Mouse (Mus musculus) splenic B cell, adult 2 months (primary cell): ENCODE data around the gene Pon2.
A peak's percentile ranks its signal among the peaks of the same experiment; 100 is the strongest.

Experiments
- DNase-seq: peaks from one replicate; pipeline ENCODE4 v3.0.0-alpha.2; 2011; ENCODE audit warnings: low read depth, low spot score
- H3K27me3 ChIP-seq: 2 replicates; pipeline ENCODE4 v1.6.1; 2012; ENCODE audit warnings: mild to moderate bottlenecking, low read length, moderate library complexity, mixed read lengths; ENCODE audit not compliant: control insufficient read depth, poor library complexity, insufficient read depth, severe bottlenecking
- H3K36me3 ChIP-seq: 2 replicates; pipeline ENCODE4 v1.6.1; 2012; ENCODE audit warnings: mild to moderate bottlenecking, low read length, moderate library complexity, mixed read lengths; ENCODE audit not compliant: control insufficient read depth, poor library complexity, insufficient read depth, severe bottlenecking

Pon2 gene

DNA sequence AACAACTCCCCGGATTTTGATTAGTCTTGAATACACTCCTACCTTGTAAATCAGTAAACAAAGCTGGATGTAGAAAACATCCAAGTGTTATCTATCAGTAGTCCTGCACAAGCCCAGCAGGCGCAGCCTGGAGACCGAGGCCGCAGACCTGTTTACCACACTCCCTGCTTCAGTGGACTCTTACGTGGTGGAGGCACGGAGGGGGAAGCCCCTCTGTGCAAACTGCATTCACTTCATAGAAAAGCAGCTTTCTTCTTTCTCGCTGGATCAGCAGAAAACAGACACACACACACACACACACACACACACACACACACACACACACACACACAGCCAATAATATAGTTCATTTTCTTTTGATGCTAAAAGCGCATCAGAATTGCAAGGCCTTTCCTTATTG is 33.5 kb downstream of the Pon2 start:
- DNase-seq = peak; percentile 32
- Histone ChIP-seq H3K36me3 (peaks cover 7% of the 10 kb centered on the region), H3K27me3 (no peaks in the 10 kb centered on the region)

DNA sequence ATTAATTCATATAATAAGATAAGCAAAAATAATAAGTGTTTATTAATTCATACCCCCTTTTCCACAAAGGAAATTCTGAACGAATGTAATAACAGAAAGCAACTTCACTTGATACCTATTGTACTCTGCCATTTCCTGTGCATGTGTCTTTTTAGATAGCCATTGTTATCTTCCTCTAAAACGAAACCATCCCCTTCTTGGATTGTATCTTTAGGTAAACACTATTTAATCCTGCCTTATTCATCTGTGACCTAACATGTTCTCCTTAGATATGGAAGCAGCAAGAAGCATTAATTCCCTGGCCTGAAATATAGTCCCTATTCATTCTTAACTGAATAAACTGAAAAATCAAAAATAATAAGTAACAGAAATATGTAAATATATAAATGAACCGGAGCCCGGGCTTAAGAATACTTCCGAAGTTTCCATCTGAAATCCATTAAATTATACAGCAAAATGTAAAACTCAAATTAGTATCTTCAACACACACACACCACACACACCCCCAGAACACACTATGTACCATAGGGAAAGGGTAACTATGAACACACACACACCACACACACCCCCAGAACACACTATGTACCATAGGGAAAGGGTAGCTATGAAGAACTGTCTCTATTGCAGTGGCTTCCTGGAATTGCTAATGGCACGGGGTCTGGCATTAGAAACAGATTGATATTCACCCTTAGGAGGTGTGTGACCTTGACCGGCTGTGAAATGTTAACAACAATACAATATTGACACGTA is 34.8 kb downstream of the Pon2 start:
- Histone ChIP-seq H3K27me3 (no peaks in the 10 kb centered on the region), H3K36me3 (peaks cover 5% of the 10 kb centered on the region)
- DNase-seq = no peak

DNA sequence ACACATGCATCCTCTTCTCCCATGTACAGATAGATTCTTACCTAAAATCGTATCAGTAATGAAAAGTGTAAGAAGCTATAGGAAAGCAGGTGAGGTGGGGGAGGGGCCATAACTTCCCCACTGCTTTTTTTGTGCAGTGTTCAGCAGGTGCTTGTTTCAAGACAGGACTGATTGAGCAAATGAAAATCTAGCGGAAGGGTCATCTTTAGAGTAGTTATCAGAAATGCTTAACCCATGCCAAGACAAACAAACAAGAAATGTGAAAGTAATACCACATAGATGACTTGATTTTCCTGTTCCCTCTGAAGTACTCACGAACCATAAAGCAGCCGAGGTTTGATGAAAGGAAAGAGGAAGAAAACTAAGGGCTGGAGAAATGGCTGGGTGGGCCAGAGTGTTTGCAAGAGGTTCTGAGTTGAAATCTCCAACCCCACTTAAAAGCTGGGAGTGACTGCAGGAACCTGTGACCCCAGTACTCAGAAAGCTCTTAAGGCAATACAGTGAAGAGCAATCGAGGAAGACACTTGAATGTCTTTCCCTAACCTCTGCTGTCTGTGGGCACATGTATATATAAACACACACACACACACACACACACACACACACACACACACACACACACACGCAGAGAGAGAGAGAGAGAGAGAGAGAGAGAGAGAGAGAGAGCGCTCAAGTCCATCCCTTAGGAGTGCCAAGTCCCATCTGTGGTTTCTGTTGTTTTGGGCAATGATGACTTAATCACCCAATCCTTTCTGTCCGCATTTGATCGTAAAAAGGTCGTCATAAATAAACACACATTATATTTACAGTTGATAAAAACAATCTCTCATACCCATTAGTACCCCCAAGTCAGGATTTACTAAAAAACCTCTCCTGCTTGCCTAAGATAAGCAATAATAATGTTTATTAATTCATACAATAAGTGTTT is 35.7 kb downstream of the Pon2 start:
- H3K27me3 ChIP-seq = no peaks in the 10 kb centered on the region
- DNase-seq = no peak
- peaks cover 5% of the 10 kb centered on the region for H3K36me3 ChIP-seq

DNA sequence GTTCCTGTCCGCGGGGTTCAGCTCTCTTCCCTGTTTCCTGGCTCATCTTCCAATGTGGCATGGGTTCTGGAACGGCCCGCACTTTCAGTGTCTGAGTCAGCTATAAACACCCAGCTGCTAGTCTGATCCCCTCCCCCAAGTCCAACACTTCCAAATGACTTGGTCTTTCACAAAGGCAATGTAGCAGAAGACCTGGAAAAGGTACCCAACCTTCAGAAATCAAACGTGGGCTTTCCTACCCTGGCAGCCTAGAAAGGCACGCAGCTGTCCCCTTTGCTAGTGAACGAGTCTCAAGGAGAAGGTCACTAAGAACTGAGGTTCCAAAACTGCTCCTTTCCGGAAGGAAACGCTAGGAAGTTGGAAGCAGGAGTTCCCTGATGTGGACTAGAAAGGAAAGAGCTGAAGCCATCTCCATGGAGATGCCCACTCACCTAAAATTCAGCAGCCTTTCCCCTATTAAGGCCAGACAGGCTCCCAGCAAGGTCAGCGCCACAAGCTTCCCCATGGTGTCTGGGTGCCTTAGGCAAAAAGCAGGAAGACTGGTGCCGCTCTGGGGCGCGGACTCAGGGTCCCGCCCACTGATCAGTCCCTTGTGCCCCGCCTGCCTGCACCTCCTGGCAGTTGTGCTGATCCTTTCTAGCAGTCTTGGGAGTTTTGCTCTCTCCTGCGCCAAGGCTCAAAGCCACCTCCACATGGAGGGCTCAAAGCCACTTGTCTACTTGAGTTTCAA is 42.4 kb downstream of the Pon2 start, which contains the start of gene Pon3:
Gene Pon3, minus strand, starts transcription at position 565 of the 730 bp plus-strand sequence.
- peak; percentile 28 for DNase-seq
- no peaks in the 10 kb centered on the region for H3K27me3 ChIP-seq

DNA sequence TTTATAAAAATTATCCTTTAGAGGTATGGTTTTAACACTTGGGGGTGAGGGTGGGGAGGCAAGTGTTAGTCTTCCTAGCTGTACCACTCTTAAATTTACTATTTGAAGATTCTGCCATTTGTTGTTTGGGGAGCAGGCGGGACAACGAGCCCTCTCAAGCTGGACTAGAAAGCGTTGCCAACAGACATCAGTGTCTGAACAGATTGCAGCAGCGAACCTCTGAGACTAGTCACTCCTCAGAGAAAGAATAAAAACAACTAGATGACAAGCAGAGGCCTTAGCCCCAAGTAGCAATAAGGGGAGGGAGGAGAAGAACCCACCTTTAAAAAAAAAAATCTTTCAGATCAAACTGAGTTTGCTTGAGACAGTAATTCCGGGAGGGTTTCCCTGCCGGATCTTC is 43.0 kb downstream of the Pon2 start:
- no peak for DNase-seq
- Histone ChIP-seq H3K27me3 (no peaks in the 10 kb centered on the region), H3K36me3 (no peaks in the 10 kb centered on the region)

More for the DNA sequence above, 42.4 kb downstream of the Pon2 start, which contains the start of gene Pon3:
- no peaks in the 10 kb centered on the region for H3K36me3 ChIP-seq

DNA sequence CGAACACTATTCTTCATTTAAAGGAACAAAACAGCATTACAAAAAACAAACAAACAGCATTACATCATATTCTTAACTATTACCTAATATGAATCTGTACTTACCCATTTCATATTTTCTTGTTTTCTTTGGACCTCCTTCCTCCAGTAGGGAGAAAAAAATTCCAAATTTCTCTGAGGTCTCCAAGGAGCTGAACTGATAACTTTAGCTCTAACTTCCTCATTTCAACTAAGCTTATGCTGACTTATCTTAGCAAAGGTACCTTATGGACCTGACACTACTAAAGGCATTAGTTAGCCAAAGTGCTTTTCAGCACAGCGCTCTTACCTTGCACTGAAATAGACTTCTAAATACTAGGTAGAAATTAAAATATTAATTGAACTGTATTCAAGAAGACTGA is 43.4 kb downstream of the Pon2 start:
- Histone ChIP-seq H3K36me3 (no peaks in the 10 kb centered on the region), H3K27me3 (no peaks in the 10 kb centered on the region)
- DNase-seq = no peak

DNA sequence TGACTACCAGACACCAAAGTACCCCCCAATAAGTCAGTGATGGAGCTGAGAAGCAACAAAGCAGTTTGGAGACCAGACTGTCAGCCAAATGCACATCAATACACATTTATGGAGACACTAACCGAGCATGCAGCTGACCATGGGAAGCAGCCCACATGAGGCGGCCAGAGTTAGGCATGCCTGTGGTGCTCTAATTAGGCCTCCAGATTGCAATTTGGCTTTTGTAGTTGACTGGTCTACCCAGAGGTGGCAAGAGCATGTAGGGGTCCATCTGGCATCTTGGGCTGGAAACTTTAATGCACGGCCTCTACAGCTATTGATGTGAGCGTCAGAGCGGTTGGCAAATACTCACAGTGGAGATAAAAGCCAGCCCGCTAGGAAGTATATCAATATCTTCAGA is 52.3 kb downstream of the Pon2 start:
- no peak for DNase-seq
- Histone ChIP-seq H3K36me3 (no peaks in the 10 kb centered on the region), H3K27me3 (no peaks in the 10 kb centered on the region)

DNA sequence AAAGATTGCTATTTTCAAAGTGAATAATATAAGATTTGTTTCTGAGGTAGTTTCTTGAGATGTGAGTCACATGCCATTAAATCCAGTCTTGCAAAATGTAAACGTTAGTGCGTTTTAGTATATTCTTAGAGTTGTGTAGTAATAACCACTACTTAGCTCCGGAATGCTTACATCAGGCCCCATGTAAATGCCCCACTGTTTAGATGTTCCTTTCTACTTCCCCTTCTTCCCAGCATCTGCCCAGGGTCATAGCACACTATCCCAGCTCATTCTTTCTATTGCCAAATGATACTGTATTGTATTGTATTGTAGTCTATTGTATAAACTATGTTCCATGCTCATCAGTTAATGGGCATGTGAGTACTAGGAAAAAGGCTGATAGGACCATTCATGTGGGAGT is 59.5 kb downstream of the Pon2 start:
- no peaks in the 10 kb centered on the region for H3K36me3 ChIP-seq
- no peak for DNase-seq
- no peaks in the 10 kb centered on the region for H3K27me3 ChIP-seq

DNA sequence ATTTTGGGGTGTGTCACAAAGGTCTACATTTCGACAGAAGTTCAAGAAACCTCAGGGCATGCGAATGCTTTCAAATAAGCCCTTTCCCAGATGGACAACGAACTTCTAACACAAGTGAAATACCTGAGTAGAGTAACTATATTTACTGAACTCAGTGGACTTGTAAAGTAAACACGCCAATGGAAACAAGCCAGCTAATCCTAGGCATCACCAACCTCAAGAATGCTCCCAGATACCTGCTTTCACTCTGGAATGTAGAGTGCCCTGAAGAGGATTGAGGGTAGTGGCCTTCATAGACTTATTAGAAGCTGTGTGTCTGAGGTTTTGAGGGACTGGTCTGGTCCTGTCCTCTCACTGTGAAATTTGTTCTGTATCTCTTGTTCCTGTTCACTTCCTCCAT is 60.7 kb downstream of the Pon2 start:
- Histone ChIP-seq H3K27me3 (no peaks in the 10 kb centered on the region), H3K36me3 (no peaks in the 10 kb centered on the region)
- DNase-seq = no peak

DNA sequence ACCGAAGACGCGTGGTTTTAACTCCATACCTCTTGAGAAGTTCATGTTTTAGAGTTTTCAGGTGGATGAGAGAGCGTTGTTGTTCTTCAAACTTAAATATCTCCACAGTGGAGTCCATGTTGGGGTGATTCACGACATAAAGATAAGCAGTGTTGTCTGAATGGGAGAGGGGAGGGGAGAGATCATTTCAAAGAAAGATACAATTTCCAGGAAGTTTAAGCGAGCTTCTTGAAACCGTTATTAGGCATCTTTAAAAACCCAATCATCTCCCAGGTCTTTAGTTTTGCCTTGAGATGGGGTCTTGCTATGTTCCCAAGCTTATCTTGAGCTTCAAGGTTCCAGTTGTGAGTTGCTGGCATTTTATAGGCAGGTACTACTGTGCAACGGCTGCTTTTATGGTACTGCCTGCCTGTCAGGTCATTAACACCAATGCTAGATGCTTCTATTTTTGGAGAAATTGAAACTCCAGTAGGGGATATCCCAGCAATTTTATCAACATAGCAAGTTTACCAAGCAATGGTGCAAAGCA is 61.3 kb downstream of the Pon2 start:
- Histone ChIP-seq H3K27me3 (no peaks in the 10 kb centered on the region), H3K36me3 (no peaks in the 10 kb centered on the region)
- no peak for DNase-seq

DNA sequence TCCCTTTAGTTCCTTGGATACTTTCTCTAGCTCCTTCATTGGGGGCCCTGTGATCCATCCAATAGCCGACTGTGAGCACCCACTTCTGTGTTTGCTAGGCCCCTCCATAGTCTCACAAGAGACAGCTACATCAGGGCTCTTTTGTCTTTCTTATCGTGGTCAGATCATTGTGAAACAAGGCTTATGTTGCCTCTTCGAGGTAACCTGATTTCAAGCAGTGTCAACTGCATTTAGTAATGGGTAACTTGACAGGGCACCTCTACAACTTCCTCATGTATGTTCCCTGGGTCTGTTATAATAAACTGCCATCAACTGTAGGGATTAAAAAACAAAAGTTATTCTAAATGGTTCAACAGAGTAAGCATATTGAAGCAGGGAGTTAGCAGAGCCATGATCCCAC is 63.7 kb downstream of the Pon2 start:
- DNase-seq = no peak
- no peaks in the 10 kb centered on the region for H3K36me3 ChIP-seq
- H3K27me3 ChIP-seq = no peaks in the 10 kb centered on the region

DNA sequence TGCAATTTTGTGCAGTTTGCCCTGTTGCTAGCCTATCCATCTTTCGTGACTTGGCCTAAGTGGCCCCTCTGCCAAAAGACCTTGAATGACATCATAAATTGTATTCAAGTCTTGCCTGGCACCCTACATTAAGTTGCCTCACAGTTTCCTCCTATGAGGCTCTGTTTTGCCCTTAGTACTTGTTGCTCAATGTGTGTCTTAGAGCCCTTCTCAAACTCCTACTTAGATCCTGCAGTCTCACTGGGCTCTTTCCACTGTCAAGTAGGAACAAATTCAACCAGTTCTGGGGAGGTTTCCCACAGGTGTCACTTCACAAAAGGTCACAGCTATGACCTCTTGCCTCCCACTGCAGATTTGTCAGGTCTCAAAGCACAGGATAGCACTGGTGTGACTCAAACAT is 64.4 kb downstream of the Pon2 start:
- DNase-seq = no peak
- Histone ChIP-seq H3K27me3 (no peaks in the 10 kb centered on the region), H3K36me3 (no peaks in the 10 kb centered on the region)

DNA sequence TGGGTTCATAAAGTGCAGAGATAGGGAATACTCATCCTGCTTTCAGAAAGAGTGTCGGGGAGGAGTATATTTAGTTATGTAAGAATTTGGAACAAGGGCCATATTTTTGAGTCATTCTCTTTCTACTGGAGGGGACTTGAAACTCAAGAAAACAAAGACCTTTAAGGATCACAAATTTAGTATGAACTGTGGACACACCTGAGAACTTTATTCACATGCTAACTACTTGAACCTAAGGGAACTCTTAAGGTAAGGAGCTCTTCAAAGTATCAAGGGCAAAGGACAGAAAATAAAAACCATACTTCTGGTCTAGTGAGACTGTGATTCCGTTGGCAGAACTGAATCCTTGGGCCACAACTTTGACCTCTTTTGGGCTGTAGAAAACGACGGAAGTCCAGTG is 66.2 kb downstream of the Pon2 start:
- no peaks in the 10 kb centered on the region for H3K27me3 ChIP-seq
- H3K36me3 ChIP-seq = no peaks in the 10 kb centered on the region
- no peak for DNase-seq

DNA sequence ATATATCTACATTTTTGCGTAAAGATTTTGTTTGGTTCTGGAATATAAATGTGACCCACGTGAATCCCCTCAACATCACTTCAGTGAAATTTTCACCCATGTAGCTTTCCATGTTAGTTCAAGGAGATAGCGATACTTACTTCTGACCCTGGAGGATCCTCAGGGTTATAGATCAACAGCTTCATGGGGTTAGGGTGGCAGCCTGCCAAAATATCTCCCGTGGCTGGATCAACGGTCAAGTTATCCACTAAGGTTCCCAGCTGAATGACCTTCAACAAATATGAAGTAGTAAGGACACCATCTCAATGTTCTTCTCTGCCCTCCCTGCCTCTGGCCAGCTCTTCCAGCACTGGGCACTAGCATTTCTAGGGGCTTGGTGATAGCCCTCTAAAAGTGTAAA is 68.0 kb downstream of the Pon2 start:
- Histone ChIP-seq H3K27me3 (no peaks in the 10 kb centered on the region), H3K36me3 (no peaks in the 10 kb centered on the region)
- DNase-seq = no peak
